Mouse (Mus musculus): ENCODE data around the gene Tnfsfm13. TPM values are rescaled to one million over a fixed set of nuclear protein-coding genes. Genes with fewer than 3 reads are reported as not detected.

Tnfsfm13 gene
- polyA plus RNA-seq, 1 experiment, result not detected

DNA sequence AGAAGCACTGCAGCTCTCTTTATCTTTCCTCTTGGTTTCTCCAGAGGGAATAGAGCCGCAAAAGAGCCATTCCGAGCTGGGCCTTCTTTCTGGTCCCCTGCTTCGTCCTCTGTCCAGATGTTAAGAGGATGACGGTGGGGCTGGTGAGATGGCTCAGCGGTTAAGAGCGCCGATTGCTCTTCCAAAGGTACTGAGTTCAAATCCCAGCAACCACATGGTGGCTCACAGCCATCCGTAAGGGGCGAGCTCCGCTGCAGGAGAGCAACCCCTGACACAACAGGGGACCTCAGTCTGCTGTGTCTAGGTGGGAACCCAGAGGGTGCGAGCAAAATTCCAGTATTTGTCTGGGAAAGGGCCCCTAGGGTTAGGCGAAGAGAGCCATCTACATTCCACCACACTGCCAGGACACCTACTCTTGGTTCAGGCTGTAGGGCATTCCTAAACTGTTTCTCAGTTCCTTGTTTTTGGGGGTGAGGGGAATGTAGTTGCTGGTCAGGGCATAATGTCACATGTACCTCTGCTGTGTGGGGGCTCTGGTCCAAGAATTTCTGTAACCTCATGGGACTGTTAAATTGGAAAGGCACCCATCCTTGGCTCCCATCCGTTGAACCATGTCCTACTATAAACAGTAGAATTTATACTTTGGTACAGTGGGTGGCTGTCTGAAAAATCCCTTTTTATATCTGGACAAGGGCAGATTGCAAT is 32.8 kb downstream of the Tnfsfm13 start:
- Histone ChIP-seq H3K4me1 (ENCODE audit: control insufficient read depth, insufficient read depth, low read length) (peaks cover 4% of the 10 kb centered on the region), H3K4me3 (ENCODE audit: insufficient read depth, low read depth, low read length) (peak overlapping the region; percentile 69), H3K27ac (ENCODE audit: insufficient read depth, low read depth, low read length) (peak overlapping the region; percentile 96)
- TF ChIP-seq CTCF (IDR thresholded peaks at IDR 0.05; ENCODE audit: insufficient read depth, low read depth, low read length) (no peak), POLR2A (IDR thresholded peaks at IDR 0.05; ENCODE audit: insufficient read depth, low read depth, low read length) (no peak)
- 62% methylated on average over 13 of the region's 13 CpGs for WGBS

DNA sequence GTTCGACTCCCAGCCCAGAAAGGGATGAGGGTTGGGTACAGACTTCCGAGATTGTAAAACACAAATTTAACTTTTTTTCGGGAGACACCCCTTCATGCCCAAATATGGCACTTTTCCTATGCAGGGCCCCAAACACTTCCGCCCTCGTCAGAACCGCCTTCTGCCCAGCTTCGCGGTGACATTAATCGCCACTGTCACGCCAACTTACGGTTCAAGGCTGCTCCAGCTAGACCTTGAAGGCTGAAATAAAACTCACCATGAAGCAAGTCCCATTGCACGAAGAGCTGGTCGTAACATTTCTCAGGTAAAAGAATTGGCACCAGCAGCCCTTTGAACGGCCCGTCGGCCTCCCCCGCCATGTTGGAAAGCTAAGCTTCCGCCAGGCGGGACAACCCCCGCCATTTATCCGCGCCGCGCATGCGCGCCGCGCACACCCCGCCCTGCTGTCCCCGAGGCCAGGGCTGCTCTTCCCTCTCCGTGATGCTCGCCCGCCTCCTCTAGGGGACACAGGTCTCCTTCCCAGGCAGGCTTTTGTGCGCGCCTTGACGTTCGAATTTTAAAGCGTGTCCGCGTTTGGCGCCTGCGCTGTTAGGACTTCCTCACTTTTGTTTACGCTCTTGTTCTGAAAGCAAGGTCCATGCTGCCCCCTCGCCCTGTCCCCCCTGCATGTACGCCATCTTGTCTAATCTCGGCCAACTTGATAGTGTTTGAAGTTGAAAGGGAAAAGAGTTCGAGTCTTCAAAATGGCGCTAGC is 33.5 kb downstream of the Tnfsfm13 start, which contains the start of gene Mpdu1:
Gene Mpdu1, minus strand, starts transcription at position 430 of the 754 bp plus-strand sequence.
- Histone ChIP-seq H3K27ac (ENCODE audit: insufficient read depth, low read depth, low read length) (peak within 1 kb of the TSS; percentile 96), H3K4me3 (ENCODE audit: insufficient read depth, low read depth, low read length) (peak within 1 kb of the TSS; percentile 69), H3K4me1 (ENCODE audit: control insufficient read depth, insufficient read depth, low read length) (peaks cover 4% of the 10 kb centered on the region)
- no peak for TF ChIP-seq CTCF (IDR thresholded peaks at IDR 0.05; ENCODE audit: insufficient read depth, low read depth, low read length)
- TF ChIP-seq POLR2A (IDR thresholded peaks at IDR 0.05; ENCODE audit: insufficient read depth, low read depth, low read length), result peak; percentile 85
- under 1% methylated on average over 48 of the region's 48 CpGs for WGBS

- Histone ChIP-seq H3K4me3 (ENCODE audit: insufficient read depth, low read depth, low read length) (peak overlapping the region; percentile 69; the same call in 1 of the 2 replicates), H3K4me1 (ENCODE audit: control insufficient read depth, insufficient read depth, low read length) (peaks cover 4% of the 10 kb centered on the region), H3K27ac (ENCODE audit: insufficient read depth, low read depth, low read length) (no peak overlapping the region)
- no peak for TF ChIP-seq POLR2A (IDR thresholded peaks at IDR 0.05; ENCODE audit: insufficient read depth, low read depth, low read length)
- TF ChIP-seq CTCF (IDR thresholded peaks at IDR 0.05; ENCODE audit: insufficient read depth, low read depth, low read length), result no peak
- WGBS, result 51% methylated on average over 3 of the region's 3 CpGs
These were observed 34.5 kb downstream of the Tnfsfm13 start for GRCm38 (mm10) chr11:69661221-69661881.

- peaks cover 5% of the 10 kb centered on the region for H3K4me1 ChIP-seq (ENCODE audit: control insufficient read depth, insufficient read depth, low read length)
- H3K4me3 ChIP-seq (ENCODE audit: insufficient read depth, low read depth, low read length), result no peak overlapping the region
- TF ChIP-seq POLR2A (IDR thresholded peaks at IDR 0.05; ENCODE audit: insufficient read depth, low read depth, low read length) (no peak), CTCF (IDR thresholded peaks at IDR 0.05; ENCODE audit: insufficient read depth, low read depth, low read length) (peak; percentile 13; the same call in 1 of the 2 replicates)
- WGBS, result 82% methylated on average over 15 of the region's 15 CpGs
- no peak overlapping the region for H3K27ac ChIP-seq (ENCODE audit: insufficient read depth, low read depth, low read length)
These were observed 38.4 kb downstream of the Tnfsfm13 start for GRCm38 (mm10) chr11:69657462-69657881.

DNA sequence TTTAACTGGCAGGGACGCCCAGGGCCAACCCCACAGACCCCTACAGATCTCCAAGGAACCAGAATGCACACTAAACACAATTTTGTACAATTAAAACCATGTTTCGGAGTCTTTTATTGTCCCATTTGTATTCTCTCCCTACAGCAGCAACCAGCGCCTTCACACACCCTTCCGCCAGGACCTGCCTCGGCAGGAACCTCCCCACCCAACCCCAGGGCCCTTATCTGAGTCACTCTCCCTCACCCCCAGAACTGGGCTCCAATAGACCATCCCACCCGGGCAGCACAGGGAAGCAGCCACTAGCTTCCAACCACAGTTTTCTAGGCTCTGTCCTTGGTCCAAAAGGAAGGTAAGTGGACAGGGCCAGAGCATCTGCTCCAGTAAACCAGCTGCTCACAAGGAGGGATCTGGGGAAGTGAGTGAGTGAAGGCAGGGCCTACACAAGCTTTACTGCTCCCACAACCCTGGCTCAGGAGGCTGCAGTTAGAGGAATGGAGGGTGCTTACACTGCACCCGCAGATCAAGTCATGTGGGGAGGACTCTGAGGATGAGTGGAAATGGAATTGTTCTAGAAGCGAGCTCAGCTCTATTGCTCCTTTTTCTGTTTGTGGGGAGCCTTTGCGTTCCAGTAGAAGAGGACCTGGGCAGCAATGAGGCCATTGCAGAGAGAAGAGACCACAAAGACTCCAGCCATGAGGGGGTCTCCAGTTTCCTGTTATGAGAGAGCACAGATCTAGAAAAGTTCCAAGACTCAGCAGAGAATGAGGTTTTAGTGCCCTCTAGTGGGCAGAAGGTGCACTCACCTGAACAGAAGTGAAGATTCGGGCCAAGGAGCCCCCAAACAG is 39.1 kb downstream of the Tnfsfm13 start:
- 74% methylated on average over 10 of the region's 10 CpGs for WGBS

GRCm38 (mm10) chr11:69656065-69656455 is 39.8 kb downstream of the Tnfsfm13 start:
- no peak overlapping the region for H3K4me3 ChIP-seq (ENCODE audit: insufficient read depth, low read depth, low read length)
- H3K4me1 ChIP-seq (ENCODE audit: control insufficient read depth, insufficient read depth, low read length), result peaks cover 5% of the 10 kb centered on the region
- TF ChIP-seq POLR2A (IDR thresholded peaks at IDR 0.05; ENCODE audit: insufficient read depth, low read depth, low read length) (no peak), CTCF (IDR thresholded peaks at IDR 0.05; ENCODE audit: insufficient read depth, low read depth, low read length) (no peak)
- WGBS, result 82% methylated on average over 5 of the region's 5 CpGs
- H3K27ac ChIP-seq (ENCODE audit: insufficient read depth, low read depth, low read length), result no peak overlapping the region

More for the DNA sequence above, 39.1 kb downstream of the Tnfsfm13 start:
- H3K4me1 ChIP-seq (ENCODE audit: control insufficient read depth, insufficient read depth, low read length), result peaks cover 5% of the 10 kb centered on the region
- H3K4me3 ChIP-seq (ENCODE audit: insufficient read depth, low read depth, low read length), result no peak overlapping the region
- no peak for TF ChIP-seq POLR2A (IDR thresholded peaks at IDR 0.05; ENCODE audit: insufficient read depth, low read depth, low read length)
- no peak for TF ChIP-seq CTCF (IDR thresholded peaks at IDR 0.05; ENCODE audit: insufficient read depth, low read depth, low read length)
- no peak overlapping the region for H3K27ac ChIP-seq (ENCODE audit: insufficient read depth, low read depth, low read length)

DNA sequence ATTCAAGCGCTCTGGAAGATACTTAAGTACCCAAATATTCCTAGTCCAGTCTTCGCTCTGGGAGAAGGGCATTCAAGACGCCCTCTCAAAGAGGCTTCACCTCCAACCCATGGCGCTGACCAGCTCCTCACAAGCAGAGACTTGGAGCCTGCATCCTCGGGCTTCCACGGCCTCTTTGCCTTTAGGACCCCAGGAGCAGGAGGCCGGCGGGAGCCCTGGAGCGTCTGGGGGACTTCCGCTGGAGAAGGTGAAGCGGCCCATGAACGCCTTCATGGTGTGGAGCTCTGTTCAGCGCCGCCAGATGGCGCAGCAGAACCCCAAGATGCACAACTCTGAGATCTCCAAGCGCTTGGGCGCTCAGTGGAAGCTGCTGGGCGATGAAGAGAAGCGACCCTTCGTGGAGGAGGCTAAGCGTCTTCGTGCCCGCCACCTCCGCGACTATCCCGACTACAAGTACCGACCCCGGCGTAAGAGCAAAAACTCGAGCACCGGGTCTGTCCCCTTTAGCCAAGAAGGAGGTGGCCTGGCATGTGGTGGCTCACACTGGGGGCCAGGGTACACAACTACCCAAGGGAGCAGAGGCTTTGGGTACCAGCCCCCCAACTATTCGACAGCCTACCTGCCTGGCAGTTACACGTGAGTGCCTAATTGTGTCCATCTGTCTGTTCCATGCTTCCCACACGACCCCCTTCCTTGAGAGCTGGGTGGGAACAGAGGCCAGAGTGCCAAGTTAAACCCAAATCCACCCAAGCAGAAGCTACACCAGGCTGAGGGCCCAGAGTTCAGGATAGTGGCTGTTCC is 40.4 kb downstream of the Tnfsfm13 start, which contains the start of gene Sox15:
Gene Sox15, plus strand, starts transcription at position 51 of the 801 bp plus-strand sequence.
- 22% methylated on average over 34 of the region's 34 CpGs for WGBS
- Histone ChIP-seq H3K4me1 (ENCODE audit: control insufficient read depth, insufficient read depth, low read length) (peaks cover 5% of the 10 kb centered on the region), H3K27ac (ENCODE audit: insufficient read depth, low read depth, low read length) (no peak within 1 kb of the TSS), H3K4me3 (ENCODE audit: insufficient read depth, low read depth, low read length) (no peak within 1 kb of the TSS)
- peak; percentile 82 for TF ChIP-seq CTCF (IDR thresholded peaks at IDR 0.05; ENCODE audit: insufficient read depth, low read depth, low read length)
- no peak for TF ChIP-seq POLR2A (IDR thresholded peaks at IDR 0.05; ENCODE audit: insufficient read depth, low read depth, low read length)
